Mouse (Mus musculus) heart, postnatal 4 days (tissue): ENCODE data around the gene Prrxl1. TPM values are rescaled to one million over a fixed set of nuclear protein-coding genes. Genes with fewer than 3 reads are reported as not detected.

ENCODE experiments used
- total RNA-seq, 2 experiments: library from RNA; stranded (reverse); gene quantifications; 2 replicates each; pipeline ENCODE4 v1.2.3; 2021

Prrxl1 gene
- total RNA-seq, 2 experiments from 2014 or later, result not detected

Other genes with a start within 250 kb of the Prrxl1 start
- not detected for gene 1700024G13Rik, start 211.0 kb upstream of the Prrxl1 start, total RNA-seq
- under 1 TPM in 1 of 2 experiments, not detected in 1; 0.52 TPM for gene Slc18a3, start 134.6 kb upstream of the Prrxl1 start, total RNA-seq
- not detected for gene Chat, start 133.4 kb upstream of the Prrxl1 start, total RNA-seq
- 10 to 100 TPM; 10.7 to 10.8 TPM for gene Ercc6, start 85.9 kb upstream of the Prrxl1 start, total RNA-seq
- 10 to 100 TPM; 39.4 to 39.5 TPM for gene 3425401B19Rik, start 85.9 kb downstream of the Prrxl1 start, total RNA-seq
- under 1 TPM in 1 of 2 experiments, not detected in 1; 0.57 TPM for gene Tmem273, start 186.6 kb downstream of the Prrxl1 start, total RNA-seq
- gene Fam170b, start 234.6 kb downstream of the Prrxl1 start, total RNA-seq, result under 1 TPM in 1 of 2 experiments, not detected in 1; 0.16 TPM